Mouse (Mus musculus) E14TG2a.4 (cell line): ENCODE results near the gene Ramp2.

Source experiments
- CTCF ChIP-seq: conservative IDR thresholded peaks from 2 replicates; pipeline ENCODE4 v1.5.1; 2014; ENCODE audit warnings: low read length
- NANOG ChIP-seq: IDR thresholded peaks from 2 replicates; pipeline ENCODE4 v1.6.1; 2014; ENCODE audit warnings: borderline replicate concordance, low read length, mixed read lengths

DNA sequence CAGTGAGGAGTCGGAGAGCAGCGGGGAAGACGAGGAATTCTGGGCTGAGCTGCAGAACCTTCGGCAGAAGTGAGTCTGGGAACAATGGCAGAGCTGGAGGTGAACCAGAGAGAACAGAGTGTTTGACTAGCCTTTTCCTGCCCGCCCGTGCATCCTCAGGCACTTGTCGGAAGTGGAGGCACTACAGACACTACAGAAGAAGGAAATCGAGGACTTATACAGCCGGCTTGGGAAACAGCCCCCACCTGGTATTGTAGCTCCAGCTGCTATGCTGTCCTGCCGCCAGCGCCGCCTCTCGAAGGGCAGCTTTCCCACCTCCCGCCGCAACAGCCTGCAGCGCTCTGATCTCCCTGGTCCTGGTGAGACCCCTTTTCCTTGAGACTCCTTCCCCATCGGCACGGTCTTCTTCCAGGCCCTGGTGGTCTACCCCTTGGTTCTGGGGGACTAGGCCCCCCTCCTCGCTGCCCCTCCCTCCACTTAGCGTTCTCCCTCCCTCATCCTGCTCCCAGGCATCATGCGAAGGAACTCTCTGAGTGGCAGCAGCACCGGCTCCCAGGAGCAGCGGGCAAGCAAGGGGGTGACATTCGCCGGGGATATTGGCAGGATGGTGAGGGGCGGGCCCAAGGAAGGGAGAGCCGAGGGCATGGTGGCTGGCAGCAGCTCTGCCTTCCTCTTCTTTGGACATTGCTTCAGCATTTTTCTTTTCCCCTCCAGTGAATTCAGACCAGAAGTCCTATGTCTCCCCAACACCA, 30.7 kb downstream of the Ramp2 start:
- TF ChIP-seq CTCF = no peak
- no peak for TF ChIP-seq NANOG
